Mouse (Mus musculus) liver, adult 2 months (tissue): ENCODE data around the gene Fgfr2.

Experiments used
- CTCF ChIP-seq: fragments of 200-500 bp; IDR thresholded peaks from 2 replicates; pipeline ENCODE4 v1.5.1; 2011; ENCODE audit warnings: low read depth, low read length, control low read depth
- POLR2A ChIP-seq: fragments of 200-500 bp; IDR thresholded peaks from 2 replicates; pipeline ENCODE4 v1.6.1; 2011; ENCODE audit warnings: low read length, control low read depth; ENCODE audit not compliant: insufficient read depth; ENCODE audit errors: extremely low read depth

DNA sequence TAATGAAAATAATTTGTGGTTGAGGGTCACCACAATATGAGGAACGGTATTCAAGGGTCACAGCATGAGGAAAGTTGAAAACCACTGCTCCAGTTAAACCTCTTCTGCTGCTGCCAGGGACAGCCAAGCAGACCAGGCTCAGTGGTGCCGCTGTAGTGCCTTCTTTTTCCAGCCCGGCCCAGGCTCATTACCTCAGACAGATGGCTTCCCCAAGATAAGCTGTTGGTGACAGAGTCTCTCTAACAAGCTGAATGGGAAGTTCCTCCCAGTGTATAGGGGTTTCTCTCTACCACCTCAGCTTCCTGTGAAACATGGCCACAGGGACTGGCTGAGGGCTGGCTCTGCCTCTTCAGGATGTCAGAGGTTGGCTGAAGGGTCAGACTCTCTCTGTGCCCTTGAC lies 1152.9 kb downstream of the Fgfr2 start:
- TF ChIP-seq POLR2A: no peak
- no peak for TF ChIP-seq CTCF
